Mouse (Mus musculus) embryonic facial prominence, embryonic 11.5 days (tissue): ENCODE results near the gene Otulinl. TPM values are rescaled to one million over a fixed set of nuclear protein-coding genes. Genes with fewer than 3 reads are reported as not detected.

Experiments used
- ATAC-seq: fragments of 200-750 bp; cut with Nextera tagmentation; replicated peaks from 2 replicates; pipeline ENCODE4 v1.8.0; 2017; ENCODE audit warnings: low read depth; ENCODE audit not compliant: insufficient number of reproducible peaks, low FRiP score, low TSS enrichment
- DNase-seq: peaks from one replicate; pipeline ENCODE4 v3.0.0-alpha.2; 2015; ENCODE audit warnings: low spot score
- H3K27ac ChIP-seq: fragments of 300-500 bp; sonication (generic); replicated peaks from 2 replicates; pipeline ENCODE4 v1.5.1; 2014; ENCODE audit warnings: mild to moderate bottlenecking, low read depth, low read length, control low read depth
- H3K27me3 ChIP-seq: fragments of 300-500 bp; sonication (generic); 2 replicates; pipeline ENCODE4 v1.6.1; 2014; ENCODE audit warnings: mild to moderate bottlenecking, low read length, moderate library complexity, mixed read lengths; ENCODE audit not compliant: control insufficient read depth, insufficient read depth
- H3K36me3 ChIP-seq: fragments of 300-500 bp; sonication (generic); replicated peaks from 2 replicates; pipeline ENCODE4 v1.6.1; 2014; ENCODE audit warnings: low read depth, mild to moderate bottlenecking, low read length, moderate library complexity, mixed read lengths; ENCODE audit not compliant: control insufficient read depth, insufficient read depth
- H3K4me1 ChIP-seq: fragments of 300-500 bp; sonication (generic); 2 replicates; pipeline ENCODE4 v1.6.1; 2014; ENCODE audit warnings: low read length, mixed read lengths; ENCODE audit not compliant: control insufficient read depth, insufficient read depth
- H3K4me2 ChIP-seq: fragments of 300-500 bp; sonication (generic); 2 replicates; pipeline ENCODE4 v1.6.1; 2014; ENCODE audit warnings: low read depth, mild to moderate bottlenecking, control low read depth, low read length, moderate library complexity
- H3K4me3 ChIP-seq: fragments of 300-500 bp; sonication (generic); 2 replicates; pipeline ENCODE4 v1.5.1; 2014; ENCODE audit warnings: low read depth, low read length, control low read depth
- H3K9ac ChIP-seq: fragments of 300-500 bp; sonication (generic); replicated peaks from 2 replicates; pipeline ENCODE4 v1.6.1; 2014; ENCODE audit warnings: mild to moderate bottlenecking, control low read depth, low read length
- H3K9me3 ChIP-seq: fragments of 300-500 bp; sonication (generic); replicated peaks from 2 replicates; pipeline ENCODE4 v1.6.1; 2016; ENCODE audit warnings: mild to moderate bottlenecking, low read length, inconsistent platforms, mixed read lengths; ENCODE audit not compliant: control insufficient read depth
- WGBS: fragments of 180-500 bp; shearing (Covaris S2); extraction: QIAGEN DNeasy Blood & Tissue Kit; methylation state at CpG from one replicate; pipeline ENCODE4 v1.1.7; 2014; 5-methylcytosine and 5-hydroxymethylcytosine counted together
- polyA plus RNA-seq: library from polyadenylated mRNA; unstranded; fragments of >200 nt; fragmentation: Nextera tagmentation; extraction: Ambion mirVana; gene quantifications from 2 replicates; pipeline ENCODE4 v1.2.1, GENCODE M21; 2014

Otulinl gene
- polyA plus RNA-seq, 1 experiment from 2014 or later = 14.9 TPM

DNA sequence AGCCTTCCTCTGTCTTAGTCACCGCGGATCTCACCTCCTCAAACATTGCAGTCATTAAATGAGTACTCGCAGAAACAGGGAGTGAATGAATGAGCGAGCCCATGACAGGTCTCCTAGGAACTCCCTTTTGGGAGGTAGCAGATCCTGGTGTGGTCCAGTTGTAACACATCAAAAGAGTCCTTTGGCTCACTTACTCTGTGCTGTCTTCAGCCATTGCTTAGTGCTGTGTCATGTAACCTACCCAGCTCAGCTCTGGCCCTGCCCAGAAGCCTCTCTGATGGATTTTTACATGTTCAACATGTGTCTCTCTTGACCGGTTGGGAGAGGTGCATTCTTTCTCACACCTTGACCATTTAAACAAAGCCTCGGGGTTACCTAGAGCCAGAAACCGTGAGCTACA lies 9.8 kb upstream of the Otulinl start:
- ATAC-seq (no peak), DNase-seq (no peak)
- no peak overlapping the region for H3K27ac ChIP-seq
- H3K36me3 ChIP-seq = no peaks in the 10 kb centered on the region
- H3K27me3 ChIP-seq = no peaks in the 10 kb centered on the region
- H3K9ac ChIP-seq = no peak overlapping the region
- H3K4me2 ChIP-seq = no peak overlapping the region
- no peaks in the 10 kb centered on the region for H3K9me3 ChIP-seq
- no peak overlapping the region for H3K4me3 ChIP-seq
- H3K4me1 ChIP-seq = no peaks in the 10 kb centered on the region
- WGBS = 83% methylated on average over 7 of the region's 7 CpGs

DNA sequence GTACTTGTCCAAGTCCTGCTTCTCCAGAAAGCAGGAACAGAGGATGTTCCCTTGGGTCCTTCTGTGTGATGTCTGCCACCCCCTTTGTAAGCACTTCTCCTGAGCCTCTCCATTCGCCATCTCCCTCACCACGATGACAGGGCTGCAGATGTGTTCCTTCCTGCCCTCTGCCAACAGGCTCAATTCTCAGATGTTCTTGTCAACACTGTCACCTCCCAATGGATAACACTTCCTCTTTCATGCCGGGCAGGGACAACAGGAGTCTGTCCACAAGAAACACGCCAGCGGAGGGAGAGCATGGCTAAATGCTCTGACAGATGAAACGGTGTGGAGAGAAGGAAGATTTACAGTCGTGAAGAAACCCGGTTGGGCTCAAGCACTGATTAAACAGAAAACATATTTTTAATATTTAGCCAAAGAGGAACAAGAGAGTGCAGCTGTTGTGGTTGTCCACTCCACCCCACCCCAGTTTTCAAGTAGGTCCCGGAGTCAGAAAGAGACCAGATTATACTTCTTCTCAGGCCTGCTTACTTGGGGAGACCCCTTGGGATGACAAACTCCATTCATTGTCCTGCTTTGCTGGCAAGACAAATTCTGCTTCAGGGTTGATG lies 6.8 kb upstream of the Otulinl start:
- Histone ChIP-seq H3K4me1 (no peaks in the 10 kb centered on the region), H3K27ac (no peak overlapping the region), H3K9me3 (no peaks in the 10 kb centered on the region), H3K9ac (no peak overlapping the region), H3K36me3 (no peaks in the 10 kb centered on the region), H3K4me3 (no peak overlapping the region), H3K4me2 (no peak overlapping the region), H3K27me3 (no peaks in the 10 kb centered on the region)
- DNase-seq = no peak
- no peak for ATAC-seq
- WGBS = 80% methylated on average over 9 of the region's 9 CpGs

DNA sequence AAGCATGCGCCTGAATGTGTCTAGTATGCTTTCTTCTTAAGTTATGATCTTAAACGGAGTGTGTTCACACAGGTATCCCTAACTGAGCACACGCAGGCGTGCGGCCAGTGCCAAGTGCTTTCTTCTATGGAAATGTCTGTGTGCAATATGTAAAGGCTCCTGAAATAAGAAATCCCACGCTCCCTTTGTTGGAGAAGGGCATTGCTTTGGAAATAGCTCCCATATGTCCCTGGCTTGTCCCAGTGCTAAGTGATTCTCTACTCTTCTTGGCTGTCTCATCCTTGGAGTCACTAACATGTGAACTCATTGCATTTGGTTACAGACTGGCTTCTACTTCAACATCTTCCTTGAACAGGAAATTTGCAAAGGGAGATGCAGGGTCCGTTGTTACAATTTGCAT lies 3.4 kb upstream of the Otulinl start:
- Histone ChIP-seq H3K27ac (no peak overlapping the region), H3K36me3 (no peaks in the 10 kb centered on the region), H3K9me3 (no peaks in the 10 kb centered on the region), H3K4me2 (no peak overlapping the region), H3K9ac (no peak overlapping the region), H3K27me3 (no peaks in the 10 kb centered on the region), H3K4me3 (no peak overlapping the region), H3K4me1 (no peaks in the 10 kb centered on the region)
- DNase-seq = no peak
- ATAC-seq = no peak
- 79% methylated on average over 7 of the region's 7 CpGs for WGBS

DNA sequence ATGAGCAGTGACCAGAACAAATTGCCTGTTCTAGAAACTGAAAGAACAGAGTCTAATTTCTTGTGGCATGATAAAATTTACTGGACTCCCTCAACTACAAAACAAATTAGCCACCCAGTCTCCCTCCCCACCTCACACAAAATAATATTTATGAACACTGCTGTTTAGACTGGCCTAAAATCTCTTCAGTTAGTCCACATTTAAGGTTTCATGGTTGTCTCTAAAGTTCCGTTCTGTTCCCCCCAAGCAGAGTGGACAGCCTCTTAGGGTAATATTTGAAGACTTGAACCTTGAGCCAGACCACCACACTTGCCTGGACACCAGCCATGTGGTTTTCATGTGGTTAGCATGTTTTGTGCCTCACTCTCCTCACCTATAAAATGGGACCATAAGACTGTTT lies 1.8 kb upstream of the Otulinl start:
- no peaks in the 10 kb centered on the region for H3K36me3 ChIP-seq
- no peak for ATAC-seq

DNA sequence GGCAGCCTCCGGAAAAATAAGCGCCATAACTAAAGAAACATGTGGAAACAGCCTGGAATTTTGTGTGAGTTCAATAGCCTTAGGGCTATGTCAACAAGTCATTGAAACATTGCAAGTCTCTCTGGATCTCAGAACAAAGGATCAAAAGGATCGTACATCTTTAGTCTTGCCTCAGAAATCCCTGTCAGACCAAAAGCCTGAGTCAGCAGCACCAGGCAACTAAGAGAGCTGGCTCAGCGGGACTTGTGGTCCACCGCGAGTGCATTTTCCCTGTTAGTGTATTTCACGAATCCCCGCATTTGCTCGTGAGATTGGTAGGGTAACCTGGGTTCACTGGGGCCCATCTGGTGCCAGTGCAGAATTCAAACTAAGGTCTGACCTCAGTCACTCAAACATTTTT lies 1.2 kb upstream of the Otulinl start:
- ATAC-seq (no peak), DNase-seq (peak; percentile 55)
- no peaks in the 10 kb centered on the region for H3K36me3 ChIP-seq
- no peak overlapping the region for H3K4me3 ChIP-seq
- no peak overlapping the region for H3K4me2 ChIP-seq
- no peaks in the 10 kb centered on the region for H3K4me1 ChIP-seq
- 28% methylated on average over 9 of the region's 9 CpGs for whole genome bisulfite sequencing
- H3K9ac ChIP-seq = no peak overlapping the region
- H3K9me3 ChIP-seq = no peaks in the 10 kb centered on the region
- H3K27ac ChIP-seq = no peak overlapping the region
- no peaks in the 10 kb centered on the region for H3K27me3 ChIP-seq

More for the DNA sequence above, 1.8 kb upstream of the Otulinl start:
- Histone ChIP-seq H3K4me2 (no peak overlapping the region), H3K9ac (no peak overlapping the region), H3K4me3 (no peak overlapping the region), H3K9me3 (no peaks in the 10 kb centered on the region), H3K27me3 (no peaks in the 10 kb centered on the region), H3K4me1 (no peaks in the 10 kb centered on the region), H3K27ac (no peak overlapping the region)
- 89% methylated on average over 1 of the region's 1 CpGs for WGBS
- DNase-seq = no peak

DNA sequence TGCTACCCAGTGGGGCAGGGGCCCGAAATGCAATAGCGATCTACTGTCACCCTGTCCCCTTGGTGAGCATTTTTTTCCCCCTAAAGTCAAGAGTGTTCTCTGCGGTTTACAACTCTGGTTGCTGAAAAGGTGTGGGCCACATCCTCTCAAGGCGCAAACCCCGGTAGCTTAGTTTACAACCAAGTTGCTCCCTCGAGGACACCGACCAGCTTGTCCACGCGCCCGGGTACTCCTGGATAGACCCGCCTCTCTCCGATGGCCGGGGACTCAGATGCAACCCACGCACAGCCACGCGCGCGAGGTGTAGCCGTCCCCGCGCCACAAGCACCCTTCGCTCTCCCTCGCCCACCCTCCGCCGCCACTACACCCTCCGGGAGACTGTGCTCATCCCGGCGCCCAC lies 382 bp downstream of the Otulinl start:
- DNase-seq (peak; percentile 45), ATAC-seq (no peak)
- Histone ChIP-seq H3K9me3 (no peaks in the 10 kb centered on the region), H3K36me3 (no peaks in the 10 kb centered on the region), H3K4me2 (peak overlapping the region; percentile 90), H3K4me3 (peak overlapping the region; percentile 64), H3K4me1 (no peaks in the 10 kb centered on the region), H3K27ac (no peak overlapping the region), H3K9ac (peak overlapping the region; percentile 69), H3K27me3 (no peaks in the 10 kb centered on the region)
- WGBS = 3% methylated on average over 28 of the region's 28 CpGs

DNA sequence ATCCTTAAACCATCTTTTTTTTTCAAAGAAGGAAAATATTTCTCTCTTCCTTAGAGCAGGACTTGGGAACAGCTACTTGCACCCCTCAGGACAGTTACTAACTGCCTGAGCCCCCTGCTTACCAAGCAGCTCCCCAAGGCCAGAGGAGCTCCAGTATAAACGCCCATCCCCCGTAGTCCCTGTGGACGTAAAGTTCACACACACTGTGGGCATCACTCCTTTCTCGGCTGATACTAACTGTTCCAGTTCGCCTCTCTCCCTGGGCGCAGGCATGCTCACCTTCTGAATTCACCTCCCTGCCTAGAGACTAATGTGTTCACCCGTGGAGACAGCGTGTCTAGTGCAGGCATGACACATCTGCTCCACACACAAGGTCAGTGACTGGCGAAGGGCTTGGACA lies 2.9 kb downstream of the Otulinl start:
- no peak for DNase-seq
- Histone ChIP-seq H3K27me3 (no peaks in the 10 kb centered on the region), H3K9me3 (no peaks in the 10 kb centered on the region), H3K4me1 (no peaks in the 10 kb centered on the region), H3K4me2 (no peak overlapping the region), H3K4me3 (no peak overlapping the region), H3K36me3 (no peaks in the 10 kb centered on the region), H3K9ac (no peak overlapping the region), H3K27ac (no peak overlapping the region)
- 79% methylated on average over 9 of the region's 9 CpGs for WGBS
- no peak for ATAC-seq

DNA sequence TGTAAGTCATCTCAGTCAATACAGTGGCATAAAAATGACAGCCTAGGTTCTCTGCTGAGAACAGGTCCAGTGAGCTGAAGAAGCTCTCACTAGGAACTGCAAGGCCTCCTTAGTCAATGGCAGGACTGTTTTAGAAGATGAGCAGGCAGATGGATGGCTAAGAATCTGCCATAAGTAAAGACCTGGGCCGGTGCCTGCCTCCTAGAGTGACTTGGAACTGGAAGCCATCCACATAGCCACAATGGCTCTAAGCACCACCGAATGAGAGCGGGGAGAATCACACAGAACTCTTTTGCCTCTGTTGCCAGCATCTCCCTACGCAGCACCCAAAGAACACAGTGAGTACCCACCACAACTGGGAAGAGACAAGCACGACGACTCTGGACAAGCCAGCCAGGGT lies 3.6 kb downstream of the Otulinl start:
- Histone ChIP-seq H3K27me3 (no peaks in the 10 kb centered on the region), H3K27ac (no peak overlapping the region), H3K4me1 (no peaks in the 10 kb centered on the region), H3K4me2 (no peak overlapping the region), H3K9ac (no peak overlapping the region), H3K4me3 (no peak overlapping the region), H3K36me3 (no peaks in the 10 kb centered on the region), H3K9me3 (no peaks in the 10 kb centered on the region)
- ATAC-seq (no peak), DNase-seq (no peak)
- WGBS = 89% methylated on average over 6 of the region's 6 CpGs
